ENCODE assay signal across 26 mouse cellular contexts in genomic region chr2:93888366-93888765, GRCm38 (mm10). TPM values are rescaled to one million over a fixed set of nuclear protein-coding genes. Genes with fewer than 3 reads are reported as not detected.
"Had no signal": no experiment of that assay in that cellular context is flagged by ENCODE, and none has a peak within 500 bp of the region (broad histone marks: within the 10 kb centered on the region; RNA-seq: fewer than 3 reads in every experiment).

No protein-coding gene starts in this region.

- ATAC-seq: forebrain, embryonic 13.5 days; forebrain, embryonic 14.5 days; forebrain, embryonic 15.5 days; forebrain, embryonic 16.5 days; forebrain, postnatal 0 days had no signal

- DNase-seq: cerebellum, adult 8-10 months; cerebellum, adult 9-10 months; cerebellum, adult 9-11 months; cerebellum, postnatal 10 days; cerebellum, postnatal 14 days; cerebellum, postnatal 25 days; cerebellum, postnatal 36 days; embryo, embryonic 11 days; forebrain, postnatal 0 days; gastrocnemius, adult 2 months; gastrocnemius, postnatal 10 days; gastrocnemius, postnatal 14 days; gastrocnemius, postnatal 25 days; gastrocnemius, postnatal 36 days; heart, adult 11 months; heart, adult 18-20 months; heart, adult 2 months had no signal

RNA-seq across cellular contexts. Expression of gene Accsl, which starts 19.4 kb away (rescaled TPM):
- total RNA-seq: common myeloid progenitor, adult 5-6 weeks; gastrocnemius, adult 18-20 months; gastrocnemius, adult 2 months; gastrocnemius, adult 8-10 months; gastrocnemius, postnatal 10 days; gastrocnemius, postnatal 14 days; gastrocnemius, postnatal 25 days; gastrocnemius, postnatal 36 days; gastrocnemius, postnatal 4 days; granulocyte monocyte progenitor cell, adult 5-6 weeks; heart, adult 18-20 months; heart, adult 2 months had no signal
